Mouse (Mus musculus) testis, postnatal 14 days (tissue): ENCODE data around the gene Podnl1.

Experiments
- DNase-seq: peaks from one replicate; pipeline ENCODE4 v3.0.0; 2021; ENCODE audit warnings: low spot score

Gene Podnl1

GRCm38 (mm10) chr8:84127202-84127901 lies 1.6 kb downstream of the Podnl1 start:
- DNase-seq: no peak

DNA sequence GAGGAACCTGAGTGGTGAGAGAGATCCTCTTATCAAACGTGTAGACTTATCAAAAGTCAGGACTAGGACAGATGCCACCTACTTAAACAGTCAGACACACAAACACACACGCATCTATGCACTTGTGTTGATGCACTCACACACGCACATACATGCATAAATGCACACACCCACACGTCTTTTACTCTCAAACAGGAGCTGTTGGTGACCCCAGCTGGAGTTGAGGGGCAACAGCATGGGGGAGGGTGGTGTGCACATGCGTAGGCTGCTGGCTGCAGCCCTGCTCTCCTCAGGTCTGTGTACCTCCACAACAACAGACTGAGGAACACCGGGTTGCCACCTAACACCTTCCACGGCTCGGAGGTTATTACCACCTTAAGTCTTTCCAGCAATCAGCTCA lies 2.5 kb downstream of the Podnl1 start:
- DNase-seq: no peak

GRCm38 (mm10) chr8:84130806-84131205 lies 5.0 kb downstream of the Podnl1 start:
- DNase-seq: no peak

GRCm38 (mm10) chr8:84132225-84132624 lies 6.4 kb downstream of the Podnl1 start:
- DNase-seq: no peak

GRCm38 (mm10) chr8:84137848-84138247 lies 12.1 kb downstream of the Podnl1 start:
- no peak for DNase-seq

DNA sequence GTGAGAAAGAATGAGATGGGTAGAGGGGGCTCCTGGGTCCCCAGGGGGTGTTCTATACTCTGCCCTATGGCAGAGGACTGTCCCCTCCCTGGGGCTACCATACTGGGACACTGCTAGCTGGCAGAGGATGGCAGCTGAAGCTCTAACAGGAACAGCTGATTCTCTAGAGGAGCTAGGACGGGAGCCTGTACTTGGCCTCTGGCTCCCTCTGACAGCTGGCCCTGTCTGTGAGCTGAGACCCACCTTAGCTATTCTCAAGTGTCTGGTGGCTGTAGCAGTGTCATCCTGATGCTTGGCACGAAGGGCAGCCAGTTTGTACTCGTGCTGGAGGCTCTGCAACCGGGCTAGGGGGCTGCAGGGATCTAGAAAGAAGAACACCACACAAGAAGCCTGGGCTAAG lies 15.0 kb downstream of the Podnl1 start:
- DNase-seq: no peak

GRCm38 (mm10) chr8:84144636-84145245 lies 19.0 kb downstream of the Podnl1 start:
- peak; percentile 46 for DNase-seq

GRCm38 (mm10) chr8:84147324-84147766 lies 21.6 kb downstream of the Podnl1 start:
- DNase-seq: peak; percentile 61

GRCm38 (mm10) chr8:84147769-84148530 lies 22.2 kb downstream of the Podnl1 start, which contains the start of the genes Cc2d1a and 4930432K21Rik:
Gene Cc2d1a, minus strand, starts transcription at chr8:84147936.
Gene 4930432K21Rik, plus strand, starts transcription at chr8:84148025.
- peak; percentile 98 for DNase-seq

GRCm38 (mm10) chr8:84148531-84148850 lies 22.7 kb downstream of the Podnl1 start:
- peak; percentile 66 for DNase-seq

DNA sequence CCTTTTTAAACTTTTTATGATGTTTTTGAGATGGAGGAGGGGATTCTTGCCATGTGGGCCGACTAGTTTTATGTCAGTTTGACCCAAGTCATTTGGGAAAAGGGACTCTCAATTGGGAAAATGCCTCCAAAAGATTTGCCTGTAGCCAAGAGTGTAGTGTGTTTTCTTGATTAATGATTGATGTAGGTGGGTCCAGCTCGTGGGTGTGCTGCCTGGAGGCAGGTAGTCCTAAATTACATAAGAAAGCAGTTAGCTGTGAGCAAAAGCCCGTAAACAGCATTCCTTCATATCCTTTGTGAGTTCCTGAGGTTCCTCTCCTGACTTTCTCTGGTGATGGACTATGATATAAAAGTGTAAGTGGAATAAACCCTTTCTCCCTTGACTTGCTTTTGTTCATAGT lies 23.4 kb downstream of the Podnl1 start:
- no peak for DNase-seq

GRCm38 (mm10) chr8:84157620-84158019 lies 31.8 kb downstream of the Podnl1 start:
- DNase-seq: no peak

DNA sequence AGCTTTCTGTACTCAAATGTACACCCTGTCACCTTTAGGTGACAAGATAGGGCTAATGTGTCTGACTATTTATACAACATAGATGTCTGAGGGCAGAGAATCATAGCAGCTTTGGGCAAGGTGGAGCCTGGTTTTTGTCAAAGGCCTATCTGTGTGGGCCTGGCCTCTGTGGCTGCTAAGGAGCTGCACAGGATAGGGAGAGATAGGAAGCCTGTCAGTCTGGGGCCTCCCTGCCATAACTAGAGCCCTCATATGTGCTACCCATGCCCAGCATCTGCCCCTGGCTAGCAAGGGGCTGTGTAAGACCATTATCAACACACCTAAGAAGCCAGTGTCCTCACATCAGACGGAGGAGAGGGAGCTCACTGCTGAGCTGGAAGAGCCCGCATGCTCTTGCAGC lies 41.9 kb downstream of the Podnl1 start:
- no peak for DNase-seq

DNA sequence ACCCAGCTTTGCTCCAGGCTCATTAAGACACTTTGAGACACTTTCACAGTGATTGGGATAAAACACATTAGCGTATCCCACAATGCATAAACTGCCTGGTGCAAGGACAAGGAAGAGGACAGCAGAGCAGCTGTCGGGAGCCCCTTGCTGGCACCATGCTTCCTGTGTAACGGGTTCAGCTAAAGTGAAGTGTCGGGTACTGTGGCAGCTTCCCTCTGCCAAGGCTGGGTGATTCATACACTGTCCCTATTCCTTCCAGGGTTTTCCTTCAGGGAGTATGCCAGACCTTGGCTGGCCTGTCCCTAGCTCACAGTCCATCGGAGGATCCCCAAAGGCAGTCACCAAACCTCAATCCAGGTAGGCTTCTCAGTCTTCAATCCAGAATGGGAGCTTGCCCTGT lies 44.3 kb downstream of the Podnl1 start:
- DNase-seq: no peak

DNA sequence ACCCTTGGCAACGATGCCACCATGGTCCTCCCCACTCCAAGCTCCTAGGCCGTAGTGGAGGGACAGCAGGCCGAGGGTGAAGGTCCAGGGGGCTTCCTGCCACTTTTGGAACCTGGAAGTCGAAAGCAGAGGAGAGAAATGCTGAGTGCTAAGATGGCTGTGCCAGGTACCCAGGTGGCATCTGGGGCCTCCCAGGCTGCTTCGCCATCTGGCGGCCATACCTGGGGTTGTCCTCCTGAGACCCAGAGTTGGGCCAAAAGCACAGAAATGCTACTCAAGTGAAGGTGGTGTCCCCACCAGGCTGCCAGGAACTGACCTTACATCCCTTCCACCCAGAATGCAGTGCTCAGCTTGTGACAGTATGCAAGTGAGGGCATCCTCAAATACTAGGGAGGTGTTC lies 48.1 kb downstream of the Podnl1 start:
- DNase-seq: no peak

- peak; percentile 53 for DNase-seq
These were observed 50.8 kb downstream of the Podnl1 start for GRCm38 (mm10) chr8:84176560-84176959.

GRCm38 (mm10) chr8:84177405-84177804 lies 51.6 kb downstream of the Podnl1 start:
- no peak for DNase-seq

DNA sequence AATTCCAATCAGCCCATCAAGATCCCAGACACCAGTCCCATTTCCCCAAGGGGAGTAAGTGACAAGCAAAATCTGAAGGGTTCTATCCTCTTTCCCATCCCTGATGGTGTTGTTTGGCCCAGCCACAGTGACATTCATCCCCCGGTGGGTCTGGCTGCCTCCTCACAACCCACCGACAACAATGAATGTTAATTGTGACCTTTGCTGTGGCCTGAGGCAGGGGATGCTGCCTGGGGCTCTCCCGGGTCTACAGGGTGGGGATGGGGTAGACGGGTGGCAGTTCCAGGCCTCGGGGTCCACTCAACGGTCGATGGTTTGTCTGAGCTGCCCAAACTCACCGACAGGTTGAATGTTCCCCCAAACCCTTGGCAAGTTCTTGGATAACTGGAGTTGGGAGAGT lies 52.8 kb downstream of the Podnl1 start:
- DNase-seq: no peak

DNA sequence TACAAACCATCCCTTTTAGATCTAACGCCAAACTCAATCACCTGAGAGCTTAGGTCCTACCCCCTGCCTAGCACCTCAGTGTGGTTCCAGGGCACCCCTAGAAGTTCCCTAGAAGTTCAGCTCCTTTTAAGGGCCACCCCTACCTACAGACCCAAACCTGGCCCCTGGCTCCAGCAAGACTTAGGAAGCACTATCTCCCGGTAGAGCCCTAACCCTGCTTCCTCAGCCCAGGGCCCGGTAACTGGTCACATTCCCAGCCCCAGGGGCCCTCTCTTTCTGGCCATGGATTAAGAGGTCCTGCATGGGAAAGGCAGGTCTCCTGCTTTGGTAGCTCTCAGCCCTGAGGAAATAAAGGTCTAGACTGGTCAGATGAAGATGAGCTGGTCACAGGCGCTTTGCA lies 54.2 kb downstream of the Podnl1 start:
- peak; percentile 83 for DNase-seq

- DNase-seq: peak; percentile 65
These were observed 54.9 kb downstream of the Podnl1 start for GRCm38 (mm10) chr8:84180530-84181190.
